Mouse (Mus musculus): ENCODE data around the gene Tex21. TPM values are rescaled to one million over a fixed set of nuclear protein-coding genes. Genes with fewer than 3 reads are reported as not detected.
"Not testable (repeated sequence)": the region's sequence is repeated elsewhere in the genome, so short reads cannot be mapped to it uniquely, and the experiment has no call there.

The Tex21 gene
- polyA plus RNA-seq, 1 experiment from 2014 or later = 0.20 TPM

DNA sequence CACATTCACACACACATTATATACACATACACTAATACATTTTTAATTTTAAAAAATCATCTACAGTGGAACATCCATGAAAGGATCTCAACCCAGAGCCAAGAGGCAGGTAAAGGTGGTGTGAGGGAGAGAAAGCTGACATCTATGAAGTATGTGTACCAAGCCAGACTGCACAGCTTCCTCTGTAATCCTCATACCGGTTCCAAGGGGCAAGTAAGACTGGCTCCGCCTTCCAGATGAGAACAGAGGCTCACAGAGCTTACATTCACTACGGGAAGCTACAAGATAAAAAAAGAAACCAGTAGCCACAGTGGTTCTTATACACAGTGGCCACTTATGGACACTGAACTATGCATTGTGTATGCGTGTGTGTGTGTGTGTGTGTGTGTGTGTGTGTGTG, 67.0 kb downstream of the Tex21 start:
- Histone ChIP-seq H3K9me3 (ENCODE audit: control insufficient read depth, low read length) (no peaks in the 10 kb centered on the region), H3K27me3 (ENCODE audit: control insufficient read depth, insufficient read depth, low read length) (no peaks in the 10 kb centered on the region), H3K4me1 (ENCODE audit: control insufficient read depth, insufficient read depth, low read length) (0 out of 2 replicates have a peak, but pooled peaks cover 2% of the 10 kb centered on the region), H3K4me2 (ENCODE audit: low read depth, low read length) (no peak overlapping the region), H3K27ac (ENCODE audit: low read depth, low read length) (no peak overlapping the region), H3K36me3 (ENCODE audit: control insufficient read depth, insufficient read depth, low read length) (no peaks in the 10 kb centered on the region), H3K4me3 (ENCODE audit: low read depth, low read length) (no peak overlapping the region), H3K9ac (replicated peaks; ENCODE audit: low read depth, low read length) (no peak overlapping the region)
- no peak for ATAC-seq (ENCODE audit: low read depth)
- WGBS = 60% methylated on average over 4 of the region's 4 CpGs

DNA sequence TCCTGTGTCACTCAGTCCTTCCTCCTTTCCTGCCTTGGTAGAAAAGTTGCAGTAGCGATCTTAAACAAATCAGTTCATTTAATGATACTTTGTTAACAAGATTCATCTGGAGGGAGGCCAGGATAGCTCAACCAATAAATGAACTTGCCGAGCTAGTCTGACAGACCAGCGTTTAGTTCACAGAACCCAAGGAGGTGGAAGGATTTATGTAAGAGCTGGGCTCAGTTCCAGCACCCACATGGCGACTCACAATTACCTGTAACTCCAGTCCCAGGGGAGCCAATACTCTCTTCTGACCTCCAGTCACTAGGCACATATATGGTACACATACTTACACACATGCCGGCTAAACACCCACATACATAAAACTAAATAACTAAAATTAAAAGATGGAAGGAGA, 67.5 kb downstream of the Tex21 start:
- H3K4me3 ChIP-seq (ENCODE audit: low read depth, low read length) = no peak overlapping the region
- no peak for ATAC-seq (ENCODE audit: low read depth)
- no peak overlapping the region for H3K27ac ChIP-seq (ENCODE audit: low read depth, low read length)
- no peaks in the 10 kb centered on the region for H3K27me3 ChIP-seq (ENCODE audit: control insufficient read depth, insufficient read depth, low read length)
- WGBS = 68% methylated on average over 5 of the region's 5 CpGs
- H3K4me1 ChIP-seq (ENCODE audit: control insufficient read depth, insufficient read depth, low read length) = 0 out of 2 replicates have a peak, but pooled peaks cover 2% of the 10 kb centered on the region
- no peak overlapping the region for H3K9ac ChIP-seq (replicated peaks; ENCODE audit: low read depth, low read length)
- H3K4me2 ChIP-seq (ENCODE audit: low read depth, low read length) = no peak overlapping the region
- no peaks in the 10 kb centered on the region for H3K36me3 ChIP-seq (ENCODE audit: control insufficient read depth, insufficient read depth, low read length)
- no peaks in the 10 kb centered on the region for H3K9me3 ChIP-seq (ENCODE audit: control insufficient read depth, low read length)

DNA sequence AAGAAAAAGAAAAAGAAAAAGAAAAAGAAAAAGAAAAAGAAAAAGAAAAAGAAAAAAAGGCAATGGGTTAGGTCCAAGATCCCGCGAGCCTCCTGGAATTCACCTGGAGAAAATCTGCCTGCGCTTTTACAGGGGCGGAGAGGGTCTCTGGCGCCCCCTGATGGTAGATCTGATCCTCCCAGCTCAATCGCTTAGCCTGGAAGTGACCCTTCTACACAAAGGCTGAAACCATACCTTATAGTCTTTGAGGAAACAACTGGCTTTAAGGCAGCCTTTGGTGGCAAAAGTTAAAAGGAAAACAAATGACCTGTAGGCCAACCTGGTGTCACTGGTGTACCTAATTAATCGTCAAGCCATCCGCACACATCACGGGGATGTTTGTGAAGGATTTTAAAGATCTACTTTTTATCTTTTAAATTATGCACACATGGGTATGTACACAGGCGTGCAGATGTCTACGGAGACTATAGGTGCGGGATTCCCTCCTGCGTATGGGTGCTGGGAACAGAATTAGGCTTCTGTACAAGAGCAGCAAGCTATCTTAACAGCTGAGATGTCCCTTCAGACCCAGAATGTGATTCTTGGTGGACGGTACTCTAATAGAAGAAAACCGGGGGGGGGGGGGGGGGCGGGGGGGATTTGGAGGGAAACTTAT, 68.6 kb downstream of the Tex21 start:
- WGBS = 39% methylated on average over 16 of the region's 16 CpGs
- Histone ChIP-seq H3K4me2 (ENCODE audit: low read depth, low read length) (peak overlapping the region; percentile 88), H3K9me3 (ENCODE audit: control insufficient read depth, low read length) (no peaks in the 10 kb centered on the region), H3K4me1 (ENCODE audit: control insufficient read depth, insufficient read depth, low read length) (0 out of 2 replicates have a peak, but pooled peaks cover 2% of the 10 kb centered on the region), H3K27me3 (ENCODE audit: control insufficient read depth, insufficient read depth, low read length) (no peaks in the 10 kb centered on the region), H3K4me3 (ENCODE audit: low read depth, low read length) (peak overlapping the region; percentile 31; the same call in 1 of the 2 replicates), H3K27ac (ENCODE audit: low read depth, low read length) (no peak overlapping the region), H3K9ac (replicated peaks; ENCODE audit: low read depth, low read length) (no peak overlapping the region), H3K36me3 (ENCODE audit: control insufficient read depth, insufficient read depth, low read length) (no peaks in the 10 kb centered on the region)
- peak; percentile 46 for ATAC-seq (ENCODE audit: low read depth)

DNA sequence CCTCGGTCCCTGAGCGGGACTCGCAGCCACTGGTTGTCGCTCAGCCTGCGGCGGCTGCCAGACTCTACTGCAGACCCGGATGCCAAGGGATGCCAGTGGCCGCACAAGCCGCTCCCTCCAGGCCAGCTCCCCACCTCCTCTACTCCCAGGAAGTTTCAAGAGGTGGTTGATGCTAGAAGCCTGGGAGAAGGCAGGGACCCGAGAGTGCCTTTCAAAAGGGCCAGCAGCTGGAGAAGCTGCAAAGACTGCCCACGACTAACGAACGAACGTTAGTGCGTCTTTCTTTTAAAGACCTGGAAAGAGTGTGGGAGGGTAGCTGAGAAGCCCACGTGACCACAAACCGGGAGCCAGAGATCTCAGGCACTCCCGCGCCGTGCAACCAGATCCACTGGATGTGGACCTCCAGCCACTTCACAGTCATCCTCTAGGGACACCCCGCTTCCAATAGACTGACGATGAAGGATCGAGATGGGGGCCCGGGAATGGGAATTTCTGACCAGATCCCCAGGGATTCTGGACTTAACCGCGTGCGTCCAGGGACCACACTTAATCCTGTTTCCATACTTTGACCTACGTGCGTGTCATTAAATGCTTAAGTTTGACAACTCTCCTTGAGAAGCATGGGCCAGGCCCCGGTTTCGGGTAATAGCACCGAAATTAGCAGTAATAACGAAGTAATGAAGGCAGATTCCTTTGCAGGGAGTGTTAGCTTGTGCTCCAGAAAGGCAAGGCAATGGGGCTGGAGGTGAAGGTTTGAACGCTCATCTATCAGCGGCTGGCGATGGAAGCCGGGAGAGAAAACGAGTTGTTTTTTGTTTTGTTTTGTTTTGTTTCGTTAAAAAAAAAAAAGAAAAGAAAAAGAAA, 69.3 kb downstream of the Tex21 start, which contains the start of gene Esr2:
Gene Esr2 (minus strand): TSS at position 260 of the 864 bp plus-strand sequence.
- Histone ChIP-seq H3K27me3 (ENCODE audit: control insufficient read depth, insufficient read depth, low read length) (no peaks in the 10 kb centered on the region), H3K9me3 (ENCODE audit: control insufficient read depth, low read length) (no peaks in the 10 kb centered on the region), H3K27ac (ENCODE audit: low read depth, low read length) (no peak within 1 kb of the TSS), H3K4me1 (ENCODE audit: control insufficient read depth, insufficient read depth, low read length) (0 out of 2 replicates have a peak, but pooled peaks cover 2% of the 10 kb centered on the region), H3K36me3 (ENCODE audit: control insufficient read depth, insufficient read depth, low read length) (no peaks in the 10 kb centered on the region), H3K9ac (replicated peaks; ENCODE audit: low read depth, low read length) (peak within 1 kb of the TSS; percentile 22), H3K4me3 (ENCODE audit: low read depth, low read length) (peak within 1 kb of the TSS; percentile 31), H3K4me2 (ENCODE audit: low read depth, low read length) (peak within 1 kb of the TSS; percentile 88)
- WGBS = under 1% methylated on average over 39 of the region's 39 CpGs
- peak; percentile 65; the same call in 1 of the 2 replicates for ATAC-seq (ENCODE audit: low read depth)

DNA sequence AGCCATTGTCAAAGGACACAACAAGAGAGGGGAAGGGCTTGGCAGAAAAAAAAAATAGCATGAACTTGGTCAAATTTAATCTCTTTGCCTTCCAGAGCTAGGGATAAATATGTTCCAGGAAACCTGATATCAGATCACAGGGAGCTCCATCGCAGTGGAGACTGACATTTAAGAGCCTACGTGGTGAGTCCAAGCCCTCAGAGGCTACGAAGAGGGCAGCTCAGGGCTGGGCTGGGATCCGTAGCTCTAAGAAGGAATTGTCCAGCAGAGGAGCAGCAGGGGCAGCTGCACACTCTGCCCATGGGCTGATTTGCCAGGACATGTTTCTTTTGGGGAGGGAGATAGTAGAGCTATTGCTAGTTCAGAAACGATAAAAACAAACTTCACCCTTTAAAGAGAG, 80.9 kb downstream of the Tex21 start:
- Histone ChIP-seq H3K36me3 (ENCODE audit: control insufficient read depth, insufficient read depth, low read length) (no peaks in the 10 kb centered on the region), H3K27me3 (ENCODE audit: control insufficient read depth, insufficient read depth, low read length) (no peaks in the 10 kb centered on the region), H3K4me2 (ENCODE audit: low read depth, low read length) (no peak overlapping the region), H3K27ac (ENCODE audit: low read depth, low read length) (no peak overlapping the region), H3K4me3 (ENCODE audit: low read depth, low read length) (no peak overlapping the region), H3K9ac (replicated peaks; ENCODE audit: low read depth, low read length) (no peak overlapping the region), H3K9me3 (ENCODE audit: control insufficient read depth, low read length) (no peaks in the 10 kb centered on the region), H3K4me1 (ENCODE audit: control insufficient read depth, insufficient read depth, low read length) (no peaks in the 10 kb centered on the region)
- no peak for ATAC-seq (ENCODE audit: low read depth)
- WGBS = 66% methylated on average over 5 of the region's 5 CpGs

DNA sequence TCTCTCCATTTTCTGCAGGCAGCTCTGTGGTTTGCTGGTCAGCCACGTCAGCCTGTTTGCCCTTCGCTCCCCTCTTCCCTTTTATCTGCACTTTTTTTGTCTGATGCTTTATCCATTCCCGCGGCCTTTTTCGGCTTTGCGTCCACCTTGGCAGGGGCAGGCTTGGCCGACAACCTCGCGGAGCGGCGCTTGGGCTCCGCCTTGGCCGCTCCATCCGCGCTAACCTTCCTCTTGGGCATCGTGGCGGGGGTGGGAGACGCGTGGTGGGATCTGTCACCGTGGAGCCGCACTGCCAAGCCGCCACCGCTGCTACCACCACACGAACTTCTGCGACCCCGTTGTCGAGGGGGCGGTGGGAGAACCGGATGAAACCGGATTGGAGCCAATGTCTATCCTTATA, 94.2 kb downstream of the Tex21 start:
- Histone ChIP-seq H3K9ac (replicated peaks; ENCODE audit: low read depth, low read length) (peak overlapping the region; percentile 46), H3K4me3 (ENCODE audit: low read depth, low read length) (peak overlapping the region; percentile 24), H3K4me2 (ENCODE audit: low read depth, low read length) (peak overlapping the region; percentile 50)
- H3K9me3 ChIP-seq (ENCODE audit: control insufficient read depth, low read length); H3K27me3 ChIP-seq (ENCODE audit: control insufficient read depth, insufficient read depth, low read length); H3K4me1 ChIP-seq (ENCODE audit: control insufficient read depth, insufficient read depth, low read length); H3K36me3 ChIP-seq (ENCODE audit: control insufficient read depth, insufficient read depth, low read length); ATAC-seq (ENCODE audit: low read depth); H3K27ac ChIP-seq (ENCODE audit: low read depth, low read length): not testable (repeated sequence)
- whole genome bisulfite sequencing = 15% methylated on average over 30 of the region's 30 CpGs

Other genes with a start within 250 kb of the Tex21 start
- 0.08 and 0.19 TPM in 2 replicates for gene Esr2, start 69.5 kb downstream of the Tex21 start, polyA plus RNA-seq (2014; fragmentation: Nextera tagmentation; extraction: Ambion mirVana)
- gene Mthfd1, start 8.6 kb upstream of the Tex21 start, polyA plus RNA-seq (2014; fragmentation: Nextera tagmentation; extraction: Ambion mirVana) = 26.8 and 31.0 TPM in 2 replicates
- 14.7 and 17.0 TPM in 2 replicates for gene Akap5, start 78.1 kb upstream of the Tex21 start, polyA plus RNA-seq (2014; fragmentation: Nextera tagmentation; extraction: Ambion mirVana)
- gene Zbtb25, start 122.9 kb upstream of the Tex21 start, polyA plus RNA-seq (2014; fragmentation: Nextera tagmentation; extraction: Ambion mirVana) = 14.5 and 16.6 TPM in 2 replicates
- 3.5 and 5.1 TPM in 2 replicates for gene Zbtb1, start 123.5 kb upstream of the Tex21 start, polyA plus RNA-seq (2014; fragmentation: Nextera tagmentation; extraction: Ambion mirVana)
- 4.7 and 5.7 TPM in 2 replicates for gene Hspa2, start 157.4 kb upstream of the Tex21 start, polyA plus RNA-seq (2014; fragmentation: Nextera tagmentation; extraction: Ambion mirVana)
- 0.81 and 1.5 TPM in 2 replicates for gene Ppp1r36, start 170.8 kb upstream of the Tex21 start, polyA plus RNA-seq (2014; fragmentation: Nextera tagmentation; extraction: Ambion mirVana)

Data from neural tube, embryonic 14.5 days (tissue).